Mouse (Mus musculus): ENCODE measurements around the gene Chchd4.
"Not testable (repeated sequence)": the region's sequence is repeated elsewhere in the genome, so short reads cannot be mapped to it uniquely, and the experiment has no call there.

Gene Chchd4

GRCm38 (mm10) chr6:91473805-91474440 lies 577 bp upstream of the Chchd4 start:
- no peak for DNase-seq

GRCm38 (mm10) chr6:91472319-91472718 lies 1.0 kb downstream of the Chchd4 start:
- peak in 1 of 2 experiments; percentile 16 for DNase-seq

GRCm38 (mm10) chr6:91471427-91471826 lies 1.9 kb downstream of the Chchd4 start:
- not testable (repeated sequence) for DNase-seq

- DNase-seq = no peak
Observed at GRCm38 (mm10) chr6:91470712-91471111, 2.6 kb downstream of the Chchd4 start.

- DNase-seq = no peak
Observed at GRCm38 (mm10) chr6:91467106-91467505, 6.2 kb downstream of the Chchd4 start.

GRCm38 (mm10) chr6:91465756-91466155 lies 7.6 kb downstream of the Chchd4 start:
- no peak for DNase-seq

GRCm38 (mm10) chr6:91459471-91459870 lies 13.9 kb downstream of the Chchd4 start:
- DNase-seq = no peak

GRCm38 (mm10) chr6:91454546-91454945 lies 18.8 kb downstream of the Chchd4 start:
- no peak for DNase-seq

- no peak for DNase-seq
Observed at GRCm38 (mm10) chr6:91452056-91452455, 21.3 kb downstream of the Chchd4 start.

- no peak for DNase-seq
Observed at GRCm38 (mm10) chr6:91449472-91450225, 23.7 kb downstream of the Chchd4 start.

GRCm38 (mm10) chr6:91445316-91445715 lies 28.0 kb downstream of the Chchd4 start:
- DNase-seq = no peak

GRCm38 (mm10) chr6:91441145-91441662 lies 32.1 kb downstream of the Chchd4 start:
- no peak for DNase-seq

GRCm38 (mm10) chr6:91440474-91441144 lies 32.7 kb downstream of the Chchd4 start:
- DNase-seq = peak; percentile 84 to 91

- DNase-seq = no peak
Observed at GRCm38 (mm10) chr6:91424151-91424550, 49.2 kb downstream of the Chchd4 start.

GRCm38 (mm10) chr6:91421629-91422028 lies 51.7 kb downstream of the Chchd4 start:
- no peak for DNase-seq

GRCm38 (mm10) chr6:91417291-91417845 lies 56.0 kb downstream of the Chchd4 start:
- DNase-seq = no peak

- DNase-seq = no peak
Observed at GRCm38 (mm10) chr6:91416146-91416545, 57.2 kb downstream of the Chchd4 start.

GRCm38 (mm10) chr6:91414890-91415289 lies 58.5 kb downstream of the Chchd4 start:
- DNase-seq = no peak

All from spleen, adult 18-20 months (tissue).